Mouse (Mus musculus) mesoderm, embryonic 11.5 days (tissue): ENCODE measurements around the gene Fndc9.

Experiments
- DNase-seq: peaks from one replicate; pipeline ENCODE4 v3.0.0-alpha.2; 2012; ENCODE audit warnings: low read depth, low spot score

Fndc9 gene

DNA sequence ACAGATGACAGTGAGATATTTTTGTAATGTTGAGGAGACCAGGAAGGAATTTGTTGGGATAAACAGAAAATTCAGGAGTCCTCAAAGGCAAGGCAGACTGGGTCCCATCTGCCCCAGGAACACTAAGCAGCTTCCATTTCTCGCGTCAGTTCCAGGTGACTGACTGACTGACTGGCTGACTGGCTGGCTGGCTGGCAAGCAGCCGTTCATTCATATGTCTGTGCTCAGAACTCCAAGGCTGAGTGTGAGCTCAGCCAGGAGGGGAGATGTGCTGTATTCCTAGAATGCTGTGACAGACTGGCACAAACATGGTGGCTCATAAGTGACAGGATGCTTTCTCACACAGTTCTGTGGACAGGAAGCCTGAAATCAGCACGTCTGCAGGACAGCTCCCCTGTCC lies 1.4 kb upstream of the Fndc9 start:
- no peak for DNase-seq

DNA sequence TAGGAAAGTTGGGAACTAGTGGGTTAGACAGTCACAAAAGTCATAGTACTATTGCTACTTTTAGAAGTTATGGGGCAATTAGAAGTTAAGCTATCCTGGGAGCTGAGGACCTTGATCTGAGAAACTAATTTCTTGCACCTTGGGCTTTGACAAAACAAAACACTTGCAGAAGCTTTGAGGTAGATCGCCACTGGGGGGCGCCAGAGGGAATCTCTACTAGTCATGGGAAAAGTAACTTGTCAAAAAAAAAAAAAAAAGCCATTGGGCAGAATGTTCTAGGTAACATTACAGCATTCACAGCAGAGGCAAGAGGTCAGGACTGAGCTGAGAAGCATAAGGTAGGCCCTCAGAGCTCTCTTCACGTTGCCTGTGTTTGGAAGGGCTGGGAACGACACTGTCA lies 1.6 kb downstream of the Fndc9 start:
- peak; percentile 63 for DNase-seq

DNA sequence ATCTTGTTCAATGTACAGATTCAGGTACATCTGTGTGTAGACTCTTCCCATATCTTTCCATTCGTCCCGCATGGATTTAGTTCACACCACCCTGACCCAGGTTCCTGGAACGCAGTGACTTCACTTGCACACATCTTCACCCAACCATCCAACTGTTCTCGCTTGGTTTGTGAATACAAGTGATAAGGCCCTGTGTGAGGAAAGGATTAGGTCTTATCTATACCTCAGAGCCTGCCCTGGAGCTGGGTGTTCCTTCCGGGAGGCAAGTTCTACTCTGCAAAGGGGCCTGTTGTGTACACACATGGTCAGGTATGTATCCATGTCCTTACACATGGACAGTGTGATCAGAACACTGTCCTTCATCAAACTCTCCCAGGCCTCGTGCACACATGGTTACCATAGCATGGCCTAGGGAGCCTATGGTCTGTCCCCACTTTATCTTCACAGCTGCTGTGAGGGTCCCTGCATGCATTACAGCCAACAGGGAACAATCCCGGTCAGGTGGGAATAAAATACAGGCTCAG lies 5.9 kb downstream of the Fndc9 start:
- no peak for DNase-seq

DNA sequence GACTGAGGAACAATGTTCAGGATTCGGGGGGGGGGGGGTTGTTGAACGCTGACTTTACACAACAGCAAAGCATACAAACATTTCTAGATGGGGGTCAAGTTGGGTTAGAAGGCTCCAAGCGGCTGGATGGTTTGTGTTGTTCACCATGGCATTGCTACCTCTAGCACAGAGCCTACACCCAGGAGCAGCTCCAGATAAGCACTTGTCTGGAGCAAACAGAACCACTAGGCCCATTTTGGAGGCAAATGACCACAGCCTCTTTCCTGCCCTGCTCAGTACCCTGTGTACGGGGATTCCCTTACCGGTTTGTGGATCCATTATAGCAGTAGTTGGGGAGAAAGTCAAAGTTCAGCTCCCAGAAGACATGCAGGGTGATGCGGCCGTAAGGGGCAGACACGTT lies 6.7 kb downstream of the Fndc9 start:
- DNase-seq, result no peak

DNA sequence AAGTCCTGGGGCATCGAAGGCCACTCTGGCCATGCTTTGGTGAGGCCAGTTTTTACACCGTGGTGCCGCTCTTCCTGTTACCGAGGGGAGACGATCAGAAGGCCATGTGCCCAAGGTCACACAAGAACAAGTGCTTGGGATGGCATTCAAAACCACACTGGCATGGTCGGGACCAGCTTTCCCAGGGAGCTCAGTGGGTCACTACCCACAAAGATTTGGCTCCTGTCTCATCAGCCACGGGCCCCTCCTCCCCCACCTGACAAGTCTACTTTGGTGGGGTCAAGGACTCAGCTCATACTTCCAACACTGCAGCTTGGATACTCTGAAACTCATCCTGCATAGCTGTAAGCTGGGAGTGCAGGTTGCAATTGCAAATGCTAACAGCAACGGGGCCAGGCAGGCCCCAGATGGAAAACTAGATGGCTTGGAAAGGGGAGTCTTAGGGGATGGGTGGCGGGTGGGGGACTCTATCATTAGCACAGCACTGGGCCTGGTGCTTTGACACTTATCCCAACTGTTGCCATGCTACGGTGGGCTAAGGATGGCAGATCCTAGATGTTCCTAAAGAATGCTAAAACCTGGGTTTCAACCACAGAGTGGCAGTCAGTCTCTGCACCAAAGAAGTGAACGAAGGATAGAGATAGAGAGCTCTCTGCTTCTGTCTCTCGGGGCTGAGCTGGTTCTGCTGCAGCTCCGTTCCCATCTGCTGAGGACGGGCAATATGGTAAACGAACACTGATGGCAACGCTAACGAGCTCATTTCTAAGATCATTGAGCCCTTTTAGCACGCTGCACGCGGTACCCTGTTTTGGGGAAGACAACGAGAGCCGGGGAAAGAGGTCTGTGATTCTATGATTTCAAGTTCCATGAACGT lies 9.6 kb downstream of the Fndc9 start:
- no peak for DNase-seq

DNA sequence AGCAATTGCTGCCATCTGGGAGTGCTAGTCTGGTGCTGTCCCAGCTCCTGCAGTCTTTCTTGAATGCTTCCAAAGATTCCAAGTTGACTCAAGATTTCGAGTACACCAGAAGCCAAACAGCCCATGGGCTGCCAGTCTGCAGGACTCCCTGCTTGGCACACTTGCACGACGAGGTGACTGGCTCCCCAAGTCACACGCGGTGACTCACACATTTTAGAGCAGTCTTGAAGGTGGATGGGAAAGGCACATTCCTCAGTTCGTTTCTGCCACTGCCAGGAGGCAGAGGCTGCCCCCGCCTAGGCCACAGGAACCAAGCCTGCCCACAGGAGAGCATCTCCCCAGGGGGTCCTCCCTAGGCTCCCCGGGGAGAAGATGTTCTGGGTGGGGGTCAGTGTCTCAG lies 10.6 kb downstream of the Fndc9 start:
- no peak for DNase-seq

DNA sequence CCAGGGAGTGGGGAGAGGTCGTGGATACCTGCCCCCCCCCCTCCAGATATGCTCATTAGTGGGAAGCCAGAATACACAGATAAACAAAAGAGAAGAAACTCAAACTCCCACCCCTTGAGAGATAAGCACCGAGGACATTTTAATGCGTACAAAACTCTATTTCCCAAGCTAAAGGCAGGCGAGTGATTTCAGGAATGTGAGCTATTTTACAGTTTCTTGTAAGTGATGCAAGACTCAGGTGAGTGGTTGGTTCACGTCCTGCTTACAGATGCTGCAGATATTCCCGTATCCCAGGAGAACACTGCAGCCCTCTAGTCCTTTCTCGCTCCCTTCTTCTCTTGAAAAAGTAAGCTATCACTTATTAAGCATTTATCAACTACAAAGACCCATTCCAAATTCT lies 11.1 kb downstream of the Fndc9 start:
- DNase-seq, result no peak

DNA sequence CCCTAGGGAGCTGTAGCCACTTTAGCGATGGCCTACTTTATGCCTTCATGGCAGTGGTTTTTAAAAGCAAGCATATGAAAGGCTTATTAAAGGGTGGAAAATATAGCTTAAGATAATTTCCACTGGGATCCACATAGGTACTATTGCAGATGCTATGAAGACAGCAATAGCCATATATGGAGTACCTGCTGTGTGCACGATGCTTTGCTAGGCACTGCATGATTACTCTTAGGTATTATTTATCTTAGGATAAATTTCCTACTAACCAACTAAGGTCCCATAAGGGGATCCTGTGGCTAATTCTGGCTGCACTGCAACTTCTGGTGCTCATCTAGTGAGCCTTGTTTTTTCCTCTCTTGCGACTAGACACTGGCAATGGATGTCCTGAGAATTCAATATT lies 13.0 kb downstream of the Fndc9 start:
- DNase-seq, result no peak

DNA sequence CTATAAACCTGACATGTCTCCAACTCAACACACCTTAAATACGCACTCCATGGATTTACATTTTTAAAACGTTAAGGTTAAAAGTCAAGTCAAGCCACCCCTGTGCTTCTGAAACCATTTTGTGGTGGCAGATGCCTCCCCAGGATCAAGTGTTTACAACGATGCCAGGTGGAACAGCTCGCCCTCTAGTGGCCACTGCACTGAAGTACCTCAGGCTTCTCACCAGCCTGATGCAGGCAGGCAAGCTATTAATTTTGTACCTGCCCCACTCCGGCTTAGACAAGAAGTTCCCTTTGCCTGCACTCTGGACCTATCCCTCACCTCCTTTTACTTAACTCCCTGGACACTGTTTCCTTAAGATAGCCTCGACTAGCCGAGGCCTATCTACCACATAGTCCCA lies 16.7 kb downstream of the Fndc9 start:
- peak; percentile 65 for DNase-seq

DNA sequence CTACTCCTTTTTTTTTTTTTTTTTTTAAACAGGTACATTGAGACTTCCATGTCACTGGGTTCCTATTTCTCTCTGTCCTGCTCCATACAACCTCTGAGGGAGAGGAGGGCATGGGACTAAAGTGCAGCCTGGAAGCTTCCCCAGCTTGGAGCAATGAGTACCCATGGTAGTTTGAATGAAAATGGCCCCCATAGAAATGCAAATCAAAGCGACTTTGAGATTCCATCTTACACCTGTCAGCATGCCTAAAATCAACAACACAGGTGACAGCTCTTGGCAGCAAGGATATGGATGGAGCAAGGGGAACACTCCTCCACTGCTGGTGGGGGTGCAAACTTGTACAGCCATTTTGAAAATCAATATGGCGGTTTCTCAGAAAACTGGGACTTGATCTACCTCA lies 20.0 kb downstream of the Fndc9 start:
- no peak for DNase-seq

DNA sequence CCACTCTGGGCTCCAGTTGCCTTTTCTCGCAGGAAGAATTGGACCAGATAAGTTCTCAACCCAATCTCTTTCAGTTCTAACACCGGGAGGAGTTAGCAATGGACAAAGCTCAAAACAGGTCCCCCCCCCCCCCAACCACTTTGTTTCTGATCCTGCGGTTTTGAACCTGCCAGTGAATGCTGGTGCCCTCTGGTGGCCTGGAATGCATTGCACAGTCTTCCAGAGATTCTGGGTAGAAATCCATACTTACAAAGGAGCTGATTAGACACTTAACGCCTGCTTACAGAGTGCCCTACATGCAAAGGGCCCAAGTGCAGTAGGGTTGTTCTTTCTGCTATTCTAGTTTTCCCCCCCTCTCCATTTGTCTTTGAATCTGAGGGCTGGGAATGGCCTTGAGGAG lies 22.9 kb downstream of the Fndc9 start:
- DNase-seq, result peak; percentile 30

DNA sequence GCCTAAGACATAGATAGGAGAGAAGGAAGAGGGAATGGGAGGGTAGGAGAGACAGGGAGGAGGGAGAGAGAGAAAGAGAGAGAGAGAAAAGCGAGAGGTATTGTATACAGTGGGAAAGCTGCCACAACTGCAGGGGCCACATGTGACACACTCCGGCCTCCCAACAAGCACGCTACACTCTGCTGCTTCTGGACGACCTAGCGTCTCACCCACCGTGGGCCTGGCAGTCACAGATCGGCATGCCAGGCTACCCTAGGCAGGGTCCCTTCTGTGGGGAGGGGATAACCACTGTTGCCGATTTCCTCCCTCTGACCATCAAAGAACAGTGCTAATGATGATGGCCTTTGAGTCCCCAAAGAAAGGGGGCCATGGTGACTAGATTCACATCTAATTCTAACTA lies 23.4 kb downstream of the Fndc9 start:
- DNase-seq, result no peak

DNA sequence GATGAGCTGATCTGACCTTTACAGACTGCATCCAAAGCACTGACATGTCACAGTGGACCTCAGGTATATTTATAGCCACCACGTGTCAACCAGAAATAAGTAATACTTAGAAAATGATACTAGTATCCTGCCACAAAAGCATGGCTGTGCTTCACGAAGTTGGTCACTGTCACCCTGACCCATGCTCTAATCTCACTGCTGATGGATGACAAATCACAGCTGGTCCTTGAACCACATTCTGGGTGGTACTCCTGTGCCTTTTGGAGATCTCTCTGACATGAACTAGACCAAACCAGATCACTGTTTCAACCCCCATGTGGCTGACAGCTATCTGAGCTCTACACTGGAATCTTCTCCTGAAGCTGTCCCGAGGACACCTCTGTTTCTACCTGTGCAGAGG lies 27.5 kb downstream of the Fndc9 start:
- no peak for DNase-seq

DNA sequence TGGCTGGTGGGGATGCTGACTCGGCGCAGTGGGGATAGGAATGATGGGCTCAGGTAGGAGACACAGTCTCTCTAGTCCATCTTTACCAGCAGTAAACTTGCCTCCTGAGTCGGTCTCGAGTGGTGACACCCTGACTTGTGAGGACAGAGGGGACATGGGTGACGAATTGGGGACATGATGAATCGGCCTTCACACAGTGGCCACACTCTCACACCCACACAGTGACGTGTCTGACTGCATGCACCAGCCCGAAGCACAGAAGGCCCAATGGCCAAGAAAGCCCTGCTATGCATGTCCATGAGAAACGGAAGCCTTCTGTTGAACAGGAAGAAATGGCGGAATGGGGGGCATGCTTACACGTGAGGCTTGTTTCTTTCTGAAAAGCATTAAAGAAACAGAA lies 28.0 kb downstream of the Fndc9 start:
- no peak for DNase-seq

DNA sequence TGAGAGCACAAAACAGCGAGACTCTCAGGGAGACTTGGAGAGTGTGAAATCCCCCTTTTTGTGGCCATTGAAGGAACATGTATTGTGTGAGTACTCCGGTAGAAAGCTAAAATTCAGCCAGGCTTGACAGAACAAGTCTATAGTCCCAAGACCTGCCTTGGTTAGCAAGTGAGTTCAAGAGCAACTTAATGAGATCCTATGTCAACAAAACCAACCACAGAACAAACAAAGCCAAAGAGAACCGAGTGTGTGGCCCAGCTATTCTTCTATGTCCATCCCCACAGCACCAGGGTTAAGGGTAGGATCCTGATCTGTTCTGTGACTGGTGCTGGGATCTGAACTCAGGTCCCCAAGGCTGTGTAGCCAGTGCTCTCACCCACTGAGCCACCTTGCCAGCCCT lies 29.3 kb downstream of the Fndc9 start:
- DNase-seq, result no peak

DNA sequence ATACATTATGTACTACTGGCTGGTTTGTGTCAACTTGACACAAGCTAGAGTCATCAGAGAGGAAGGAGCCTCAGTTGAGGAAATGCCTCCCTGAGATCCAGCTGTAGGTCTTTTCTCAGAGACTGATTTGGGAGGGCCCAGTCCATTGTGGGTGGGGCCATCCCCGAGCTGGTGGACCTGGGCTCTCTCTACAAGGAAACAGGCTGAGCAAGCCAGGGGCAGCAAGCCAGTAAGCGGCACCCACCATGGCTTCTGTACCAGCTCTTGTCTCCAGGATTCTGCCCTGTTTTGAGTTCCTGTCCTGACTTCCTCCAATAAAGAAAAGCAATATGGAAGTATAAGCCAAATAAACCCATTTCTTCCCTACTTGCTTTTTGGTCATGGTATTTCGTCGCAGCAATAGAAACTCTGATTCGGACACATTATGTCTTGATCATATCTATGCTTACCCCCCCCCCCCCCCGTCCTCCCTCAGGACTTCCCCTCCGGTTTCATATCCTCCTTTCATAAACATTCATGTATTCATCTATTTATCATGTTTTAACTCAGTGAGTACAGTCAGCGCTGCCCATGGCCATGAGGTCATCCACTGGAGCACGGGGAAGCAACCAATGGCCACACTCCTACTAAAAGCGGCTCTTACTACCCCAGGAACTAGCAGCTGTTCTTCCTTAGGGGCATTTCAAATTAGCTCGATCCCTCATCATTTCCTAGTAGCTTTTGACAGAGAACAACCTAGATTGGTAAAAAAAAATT lies 29.9 kb downstream of the Fndc9 start:
- DNase-seq, result no peak

DNA sequence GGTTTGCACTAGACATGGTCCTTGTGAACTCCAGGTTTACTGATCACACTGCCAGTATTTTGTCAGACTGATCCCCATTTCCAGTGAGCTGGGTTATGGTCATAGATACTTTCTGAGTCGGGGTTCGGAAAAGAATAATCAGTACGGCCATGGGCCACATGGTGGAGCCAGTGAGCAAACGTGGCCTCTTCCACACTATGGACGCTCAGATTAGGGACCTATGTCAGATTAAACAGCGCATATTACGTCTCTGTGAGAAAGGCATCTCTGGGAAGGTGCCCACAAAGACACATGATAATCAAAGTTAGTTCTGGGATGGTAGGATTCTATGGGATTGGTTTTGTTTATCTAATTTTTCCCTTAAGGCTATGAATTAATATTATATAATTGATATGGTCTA lies 33.7 kb downstream of the Fndc9 start:
- peak; percentile 55 for DNase-seq

DNA sequence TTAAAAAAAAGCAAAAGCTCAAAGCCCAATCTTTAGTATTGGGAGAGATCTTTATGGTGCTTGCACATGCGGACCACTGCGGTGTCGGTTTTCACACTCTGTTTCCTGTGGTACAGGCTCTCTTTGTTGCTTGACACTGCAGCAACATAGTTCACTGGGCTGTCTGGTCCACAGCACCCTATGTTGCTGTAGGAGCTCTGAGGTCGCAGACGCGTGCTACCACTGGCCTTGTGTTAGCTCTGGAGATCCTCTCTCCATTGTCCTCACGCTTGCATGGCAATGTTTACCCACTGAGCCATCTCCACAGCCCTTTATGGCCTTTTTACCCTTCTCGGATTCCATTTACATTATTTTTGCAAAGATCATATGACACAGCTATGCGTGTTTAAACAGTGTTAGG lies 34.1 kb downstream of the Fndc9 start:
- no peak for DNase-seq

DNA sequence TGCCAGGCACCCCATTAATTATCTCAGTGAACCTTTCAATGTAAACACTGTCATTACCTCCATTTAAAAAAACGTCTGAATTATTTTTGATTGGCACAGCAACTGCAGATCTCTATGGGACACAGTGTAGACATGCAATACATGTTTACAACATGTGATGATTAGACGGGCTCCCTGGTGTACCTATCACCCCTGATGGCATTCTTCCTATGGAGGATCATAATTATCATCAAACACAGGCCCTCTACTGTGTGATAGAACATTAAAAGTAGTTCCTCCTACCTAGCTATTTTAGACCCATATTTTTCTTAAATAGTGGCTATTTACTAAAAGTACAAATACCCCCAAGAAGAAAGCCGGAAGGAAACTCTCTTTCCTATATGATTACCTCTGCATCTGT lies 34.6 kb downstream of the Fndc9 start:
- DNase-seq, result no peak

DNA sequence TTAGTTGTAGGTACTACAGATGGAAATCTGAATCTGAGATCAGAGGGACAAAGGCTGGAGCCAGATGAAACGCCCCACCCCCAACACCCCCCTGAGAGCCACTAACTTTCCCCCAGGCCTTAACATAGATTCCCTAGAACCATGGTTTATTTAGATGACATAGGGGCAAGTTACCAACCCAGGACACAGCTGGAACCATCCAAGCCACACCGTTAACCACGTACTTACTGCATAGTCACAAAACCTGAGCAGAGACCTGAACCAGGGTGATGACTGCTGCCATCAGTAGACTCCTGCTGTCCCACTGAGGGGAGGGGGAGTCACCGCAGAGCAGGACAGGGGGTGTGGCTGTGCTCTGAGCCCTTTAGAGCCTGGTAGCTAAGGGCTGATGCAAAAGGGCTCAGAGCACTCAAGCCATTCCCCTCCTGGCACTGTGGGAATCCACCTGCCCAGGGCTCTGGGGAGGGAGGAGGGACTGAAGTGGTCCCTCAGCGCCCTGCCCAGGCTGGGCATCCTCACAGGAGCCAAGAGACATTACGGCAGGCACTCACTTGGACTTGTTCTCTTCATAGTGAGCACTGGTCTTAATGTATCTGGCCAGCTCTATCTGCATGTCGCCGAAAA lies 36.8 kb downstream of the Fndc9 start:
- DNase-seq, result no peak

DNA sequence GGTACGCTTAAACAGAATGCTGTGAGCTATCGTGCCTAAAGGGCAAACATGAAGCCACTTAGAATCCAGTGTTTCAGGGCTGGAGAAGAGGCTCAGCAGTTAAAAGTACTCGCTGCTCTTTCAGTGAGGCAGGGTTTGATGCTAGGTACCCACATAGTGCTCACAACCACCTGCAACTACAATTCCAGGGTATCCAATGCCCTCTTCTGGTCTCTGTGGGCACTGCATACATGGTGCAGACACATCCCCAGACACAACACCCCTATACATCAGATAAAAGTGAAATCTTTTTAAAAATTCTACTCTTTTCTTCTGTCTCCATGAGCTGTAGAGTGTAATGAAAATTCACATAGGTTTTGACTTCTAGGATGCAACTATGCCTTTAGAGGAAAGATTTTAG lies 38.6 kb downstream of the Fndc9 start:
- no peak for DNase-seq

DNA sequence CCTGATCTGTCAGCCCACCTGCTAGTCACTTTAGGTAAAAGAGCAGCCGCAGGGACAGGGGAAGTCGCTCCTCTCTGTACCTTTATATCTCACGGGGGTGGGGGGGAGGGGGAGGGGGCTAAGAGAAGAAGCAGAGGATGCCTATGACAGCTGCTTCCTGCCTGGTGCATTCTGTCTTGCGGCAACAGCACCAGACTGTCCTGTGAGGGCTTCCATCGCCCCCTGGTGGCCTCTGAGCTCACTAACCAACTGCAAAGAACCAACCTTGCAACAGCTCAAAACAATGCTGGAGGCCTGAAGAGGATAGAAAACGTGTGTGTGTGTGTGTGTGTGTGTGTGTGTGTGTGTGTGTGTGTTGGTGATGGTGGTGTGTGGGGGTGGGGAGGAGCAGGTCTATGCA lies 40.0 kb downstream of the Fndc9 start:
- peak; percentile 80 for DNase-seq

DNA sequence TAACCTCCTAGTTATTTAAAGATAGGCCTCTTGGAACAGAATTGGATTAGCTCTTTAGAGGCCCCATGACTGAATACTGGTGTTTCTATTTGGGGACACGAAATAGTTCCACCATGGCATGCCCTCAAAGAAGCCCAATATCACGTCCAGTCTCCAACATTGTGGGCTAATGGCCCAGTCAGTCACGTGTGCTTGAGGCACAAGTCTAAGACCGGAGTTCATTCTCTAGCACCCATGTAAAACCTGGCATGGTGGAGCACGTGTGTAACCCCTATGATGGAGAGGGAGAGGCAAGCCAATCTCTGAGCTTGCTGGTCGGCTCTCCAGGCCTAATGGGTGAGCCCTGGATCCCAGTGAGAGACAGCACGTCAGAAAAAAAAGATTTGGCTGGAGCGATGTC lies 40.8 kb downstream of the Fndc9 start:
- DNase-seq, result no peak
